Mouse (Mus musculus): ENCODE results near the gene Tjap1. TPM values are rescaled to one million over a fixed set of nuclear protein-coding genes. Genes with fewer than 3 reads are reported as not detected.
A peak's percentile ranks its signal among the peaks of the same experiment; 100 is the strongest.

Tjap1 gene
- polyA plus RNA-seq, 1 experiment from 2014 or later, result 47.4 TPM

GRCm38 (mm10) chr17:46310515-46310914 lies 27.7 kb upstream of the Tjap1 start:
- Histone ChIP-seq H3K4me3 (ENCODE audit: low read depth, low read length) (no peak overlapping the region), H3K4me1 (replicated peaks; ENCODE audit: control insufficient read depth, insufficient read depth, low read length) (no peaks in the 10 kb centered on the region), H3K9ac (ENCODE audit: low read depth, low read length) (no peak overlapping the region), H3K9me3 (ENCODE audit: control insufficient read depth, low read length) (no peaks in the 10 kb centered on the region), H3K36me3 (ENCODE audit: control insufficient read depth, insufficient read depth, low read length) (no peaks in the 10 kb centered on the region), H3K4me2 (replicated peaks; ENCODE audit: low read depth, low read length) (no peak overlapping the region), H3K27me3 (ENCODE audit: control insufficient read depth, insufficient read depth, low read length) (no peaks in the 10 kb centered on the region), H3K27ac (ENCODE audit: low read depth, low read length) (no peak overlapping the region)
- ATAC-seq (ENCODE audit: low FRiP score) (no peak), DNase-seq (ENCODE audit: low spot score) (no peak)
- WGBS, result 92% methylated on average over 10 of the region's 10 CpGs

GRCm38 (mm10) chr17:46309835-46310234 lies 27.0 kb upstream of the Tjap1 start:
- DNase-seq (ENCODE audit: low spot score), result no peak
- no peaks in the 10 kb centered on the region for H3K36me3 ChIP-seq (ENCODE audit: control insufficient read depth, insufficient read depth, low read length)
- no peak overlapping the region for H3K9ac ChIP-seq (ENCODE audit: low read depth, low read length)
- no peak for ATAC-seq (ENCODE audit: low FRiP score)
- no peak overlapping the region for H3K4me3 ChIP-seq (ENCODE audit: low read depth, low read length)
- no peak overlapping the region for H3K27ac ChIP-seq (ENCODE audit: low read depth, low read length)
- H3K4me2 ChIP-seq (replicated peaks; ENCODE audit: low read depth, low read length), result no peak overlapping the region
- WGBS, result 85% methylated on average over 12 of the region's 12 CpGs
- no peaks in the 10 kb centered on the region for H3K4me1 ChIP-seq (replicated peaks; ENCODE audit: control insufficient read depth, insufficient read depth, low read length)
- H3K9me3 ChIP-seq (ENCODE audit: control insufficient read depth, low read length), result no peaks in the 10 kb centered on the region
- H3K27me3 ChIP-seq (ENCODE audit: control insufficient read depth, insufficient read depth, low read length), result no peaks in the 10 kb centered on the region

GRCm38 (mm10) chr17:46306956-46307355 lies 24.1 kb upstream of the Tjap1 start:
- no peak overlapping the region for H3K9ac ChIP-seq (ENCODE audit: low read depth, low read length)
- H3K36me3 ChIP-seq (ENCODE audit: control insufficient read depth, insufficient read depth, low read length), result no peaks in the 10 kb centered on the region
- H3K27ac ChIP-seq (ENCODE audit: low read depth, low read length), result no peak overlapping the region
- no peaks in the 10 kb centered on the region for H3K4me1 ChIP-seq (replicated peaks; ENCODE audit: control insufficient read depth, insufficient read depth, low read length)
- no peak overlapping the region for H3K4me2 ChIP-seq (replicated peaks; ENCODE audit: low read depth, low read length)
- 90% methylated on average over 15 of the region's 15 CpGs for WGBS
- H3K27me3 ChIP-seq (ENCODE audit: control insufficient read depth, insufficient read depth, low read length), result no peaks in the 10 kb centered on the region
- ATAC-seq (ENCODE audit: low FRiP score) (no peak), DNase-seq (ENCODE audit: low spot score) (no peak)
- no peak overlapping the region for H3K4me3 ChIP-seq (ENCODE audit: low read depth, low read length)
- no peaks in the 10 kb centered on the region for H3K9me3 ChIP-seq (ENCODE audit: control insufficient read depth, low read length)

DNA sequence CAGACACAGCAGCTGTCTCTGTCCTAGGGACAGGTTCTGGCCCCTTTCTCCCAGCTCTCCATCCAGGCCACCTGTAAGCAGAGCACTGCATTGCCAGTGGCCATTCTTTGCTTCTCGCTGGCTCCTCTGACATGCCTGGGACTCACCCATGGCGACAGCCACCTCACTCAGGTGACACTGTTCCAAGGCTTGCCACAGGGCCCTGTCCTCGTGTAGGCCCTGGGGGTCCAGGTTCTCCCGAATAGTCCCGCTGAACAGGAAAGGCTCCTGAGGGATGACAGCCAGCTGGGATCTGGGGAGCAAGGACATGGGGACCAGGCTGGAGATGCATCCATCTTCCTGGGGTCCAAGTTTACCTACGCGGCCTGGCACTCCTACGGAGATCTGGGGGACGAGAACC lies 21.4 kb upstream of the Tjap1 start:
- no peak overlapping the region for H3K4me2 ChIP-seq (replicated peaks; ENCODE audit: low read depth, low read length)

GRCm38 (mm10) chr17:46301892-46302291 lies 19.1 kb upstream of the Tjap1 start:
- DNase-seq (ENCODE audit: low spot score), result no peak
- Histone ChIP-seq H3K4me3 (ENCODE audit: low read depth, low read length) (no peak overlapping the region), H3K9me3 (ENCODE audit: control insufficient read depth, low read length) (no peaks in the 10 kb centered on the region), H3K27me3 (ENCODE audit: control insufficient read depth, insufficient read depth, low read length) (peaks cover 23% of the 10 kb centered on the region), H3K4me2 (replicated peaks; ENCODE audit: low read depth, low read length) (no peak overlapping the region), H3K36me3 (ENCODE audit: control insufficient read depth, insufficient read depth, low read length) (no peaks in the 10 kb centered on the region), H3K4me1 (replicated peaks; ENCODE audit: control insufficient read depth, insufficient read depth, low read length) (peaks cover 12% of the 10 kb centered on the region; the same call in 1 of the 2 replicates), H3K9ac (ENCODE audit: low read depth, low read length) (no peak overlapping the region), H3K27ac (ENCODE audit: low read depth, low read length) (no peak overlapping the region)
- WGBS, result 81% methylated on average over 12 of the region's 12 CpGs
- ATAC-seq (ENCODE audit: low FRiP score), result no peak

More for the DNA sequence above, 21.4 kb upstream of the Tjap1 start:
- ATAC-seq (ENCODE audit: low FRiP score), result no peak
- H3K27me3 ChIP-seq (ENCODE audit: control insufficient read depth, insufficient read depth, low read length), result 0 out of 2 replicates have a peak, but pooled peaks cover 6% of the 10 kb centered on the region
- DNase-seq (ENCODE audit: low spot score), result no peak
- H3K9me3 ChIP-seq (ENCODE audit: control insufficient read depth, low read length), result no peaks in the 10 kb centered on the region
- H3K36me3 ChIP-seq (ENCODE audit: control insufficient read depth, insufficient read depth, low read length), result no peaks in the 10 kb centered on the region
- no peak overlapping the region for H3K9ac ChIP-seq (ENCODE audit: low read depth, low read length)
- no peaks in the 10 kb centered on the region for H3K4me1 ChIP-seq (replicated peaks; ENCODE audit: control insufficient read depth, insufficient read depth, low read length)
- WGBS, result 88% methylated on average over 9 of the region's 9 CpGs
- H3K4me3 ChIP-seq (ENCODE audit: low read depth, low read length), result no peak overlapping the region
- no peak overlapping the region for H3K27ac ChIP-seq (ENCODE audit: low read depth, low read length)

DNA sequence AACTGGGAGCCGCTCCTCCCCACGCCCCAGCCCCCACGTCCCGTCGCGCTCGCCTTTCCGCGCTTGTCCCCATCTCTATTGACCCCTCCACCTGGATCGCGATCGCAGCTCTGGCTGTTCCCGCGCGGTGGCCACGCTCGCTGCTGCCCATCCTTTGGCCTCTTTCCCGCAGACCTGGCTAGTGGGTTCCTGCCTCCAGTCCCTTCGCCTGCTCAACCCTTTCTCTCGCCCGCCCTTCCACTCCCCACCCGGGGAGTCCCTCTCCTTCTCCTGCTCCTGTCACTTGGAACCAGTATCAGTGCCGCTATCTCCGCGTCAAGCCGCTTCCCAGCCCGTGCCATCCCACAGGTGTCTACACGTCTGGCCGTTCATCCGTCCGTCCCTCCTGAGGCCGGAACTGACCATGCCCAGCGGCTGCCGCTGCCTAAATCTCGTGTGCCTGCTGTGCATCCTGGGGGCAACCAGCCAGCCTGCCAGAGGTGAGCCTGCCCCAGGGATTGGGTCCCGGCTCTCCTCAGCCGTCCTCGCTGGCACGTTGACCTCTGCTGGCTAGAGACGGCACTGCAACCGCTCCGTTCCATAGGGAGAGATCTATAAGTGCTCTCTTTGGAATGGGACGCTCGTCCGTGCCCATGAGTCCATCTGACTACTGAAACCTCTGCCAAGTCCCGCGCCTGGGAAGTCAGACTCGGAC lies 15.5 kb upstream of the Tjap1 start:
- Histone ChIP-seq H3K27ac (ENCODE audit: low read depth, low read length) (no peak overlapping the region), H3K9ac (ENCODE audit: low read depth, low read length) (peak overlapping the region; percentile 58), H3K36me3 (ENCODE audit: control insufficient read depth, insufficient read depth, low read length) (no peaks in the 10 kb centered on the region), H3K9me3 (ENCODE audit: control insufficient read depth, low read length) (no peaks in the 10 kb centered on the region), H3K4me2 (replicated peaks; ENCODE audit: low read depth, low read length) (peak overlapping the region; percentile 100), H3K4me3 (ENCODE audit: low read depth, low read length) (peak overlapping the region; percentile 60), H3K27me3 (ENCODE audit: control insufficient read depth, insufficient read depth, low read length) (peaks cover 40% of the 10 kb centered on the region), H3K4me1 (replicated peaks; ENCODE audit: control insufficient read depth, insufficient read depth, low read length) (peaks cover 12% of the 10 kb centered on the region; the same call in 1 of the 2 replicates)
- ATAC-seq (ENCODE audit: low FRiP score), result peak; percentile 80
- DNase-seq (ENCODE audit: low spot score), result peak; percentile 94
- under 1% methylated on average over 48 of the region's 48 CpGs for WGBS

DNA sequence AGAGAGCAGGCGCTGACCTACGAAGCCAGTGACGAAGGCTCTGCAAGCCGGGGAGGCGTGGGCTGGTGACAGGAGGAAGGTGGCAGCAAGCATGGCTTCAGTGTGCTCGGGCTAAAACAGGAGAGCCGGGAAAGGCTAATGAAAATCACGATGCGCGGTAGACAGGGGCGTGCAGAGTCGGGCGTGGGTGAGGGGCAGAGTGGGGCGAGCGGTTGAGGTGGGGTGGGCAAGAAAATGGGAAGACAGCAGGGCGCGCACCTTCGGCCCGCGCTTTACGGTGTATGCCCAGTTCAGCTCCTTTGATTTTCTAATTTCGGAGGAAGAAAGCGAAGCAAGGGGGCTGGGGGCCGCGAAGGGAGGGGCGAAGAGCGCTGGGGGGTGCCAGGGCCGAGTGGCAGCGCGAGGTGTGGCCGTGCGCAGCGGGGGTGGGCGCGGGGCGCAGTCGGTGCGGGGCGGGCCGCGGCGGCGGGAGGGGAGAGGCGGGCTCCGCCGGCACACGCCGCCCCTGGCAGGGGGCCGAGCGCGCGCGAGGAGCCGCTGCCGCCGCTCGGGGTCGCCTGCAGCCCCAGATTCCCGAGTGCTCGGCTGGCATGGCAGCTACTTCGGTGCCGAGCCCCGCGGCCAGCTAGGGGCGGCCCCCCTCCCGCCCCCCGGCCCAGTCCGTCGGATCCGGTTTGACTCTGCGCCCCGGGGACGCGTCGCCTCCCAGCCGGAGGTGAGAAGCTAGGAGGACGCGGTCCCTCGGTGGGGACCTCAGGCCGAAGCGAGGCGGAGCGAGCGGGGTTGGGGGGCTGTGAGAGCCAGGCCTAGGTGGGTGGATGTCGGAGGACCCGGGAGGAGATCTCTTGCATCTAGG lies 14.8 kb upstream of the Tjap1 start, which contains the start of gene Dlk2:
Gene Dlk2, plus strand, starts transcription at position 58 of the 856 bp plus-strand sequence.
- H3K4me1 ChIP-seq (replicated peaks; ENCODE audit: control insufficient read depth, insufficient read depth, low read length), result peaks cover 12% of the 10 kb centered on the region; the same call in 1 of the 2 replicates
- H3K4me3 ChIP-seq (ENCODE audit: low read depth, low read length), result peak within 1 kb of the TSS; percentile 60
- peak within 1 kb of the TSS; percentile 100 for H3K4me2 ChIP-seq (replicated peaks; ENCODE audit: low read depth, low read length)
- DNase-seq (ENCODE audit: low spot score), result peak; percentile 54
- H3K27me3 ChIP-seq (ENCODE audit: control insufficient read depth, insufficient read depth, low read length), result peaks cover 40% of the 10 kb centered on the region
- ATAC-seq (ENCODE audit: low FRiP score), result peak; percentile 58; the same call in 1 of the 2 replicates
- no peaks in the 10 kb centered on the region for H3K9me3 ChIP-seq (ENCODE audit: control insufficient read depth, low read length)
- H3K27ac ChIP-seq (ENCODE audit: low read depth, low read length), result no peak within 1 kb of the TSS
- H3K36me3 ChIP-seq (ENCODE audit: control insufficient read depth, insufficient read depth, low read length), result no peaks in the 10 kb centered on the region
- 0% methylated on average over 44 of the region's 86 CpGs for WGBS
- H3K9ac ChIP-seq (ENCODE audit: low read depth, low read length), result peak within 1 kb of the TSS; percentile 58

DNA sequence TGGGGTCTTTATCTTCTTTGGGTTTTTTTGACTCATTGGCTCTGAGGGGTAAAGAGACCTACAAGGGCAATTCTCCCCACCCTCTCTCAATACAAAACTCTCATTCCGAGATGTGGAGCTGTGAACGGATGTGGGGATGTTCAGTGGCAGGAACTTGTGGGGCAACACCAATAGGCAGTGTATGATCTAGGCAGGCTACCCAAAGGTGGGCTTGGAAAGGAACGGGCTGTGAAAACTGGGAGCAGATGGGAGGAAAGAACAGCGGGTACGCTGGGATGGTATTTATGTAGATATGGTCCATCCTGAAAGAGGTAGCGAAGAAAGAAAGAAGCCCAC lies 14.2 kb upstream of the Tjap1 start:
- no peaks in the 10 kb centered on the region for H3K9me3 ChIP-seq (ENCODE audit: control insufficient read depth, low read length)
- peaks cover 40% of the 10 kb centered on the region for H3K27me3 ChIP-seq (ENCODE audit: control insufficient read depth, insufficient read depth, low read length)
- no peak for ATAC-seq (ENCODE audit: low FRiP score)
- H3K36me3 ChIP-seq (ENCODE audit: control insufficient read depth, insufficient read depth, low read length), result no peaks in the 10 kb centered on the region
- H3K4me3 ChIP-seq (ENCODE audit: low read depth, low read length), result peak overlapping the region; percentile 60
- H3K4me2 ChIP-seq (replicated peaks; ENCODE audit: low read depth, low read length), result peak overlapping the region; percentile 100
- peak overlapping the region; percentile 58; the same call in 1 of the 2 replicates for H3K9ac ChIP-seq (ENCODE audit: low read depth, low read length)
- WGBS, result 9% methylated on average over 6 of the region's 6 CpGs
- no peak overlapping the region for H3K27ac ChIP-seq (ENCODE audit: low read depth, low read length)
- DNase-seq (ENCODE audit: low spot score), result no peak
- H3K4me1 ChIP-seq (replicated peaks; ENCODE audit: control insufficient read depth, insufficient read depth, low read length), result peaks cover 12% of the 10 kb centered on the region; the same call in 1 of the 2 replicates

All from hindbrain, embryonic 11.5 days (tissue).